Comparison of ENCODE assay signal across 9 mouse cellular contexts in genomic region chr9:57565741-57566221, GRCm38 (mm10). TPM values are rescaled to one million over a fixed set of nuclear protein-coding genes. Genes with fewer than 3 reads are reported as not detected.
DNase-seq lines count a peak whose midpoint lies in the region; ATAC-seq and TF ChIP-seq lines count a peak whose summit lies in the region.
"Had no signal": no experiment of that assay in that cellular context is flagged by ENCODE, and none has a peak within 500 bp of the region (broad histone marks: within the 10 kb centered on the region; RNA-seq: fewer than 3 reads in every experiment).

No protein-coding gene starts in this region.

- no peak for TF ChIP-seq CTCF in cortical plate, adult 2 months (IDR thresholded peaks at IDR 0.05; ENCODE audit: extremely low read depth, insufficient read depth, low read length)
- no peak for TF ChIP-seq CTCF in heart, postnatal 0 days (IDR thresholded peaks at IDR 0.05; ENCODE audit: low read depth)

- H3K27me3 ChIP-seq in heart, postnatal 0 days (ENCODE audit: control insufficient read depth, insufficient read depth, low read length), result no peaks in the 10 kb centered on the region
- H3K27me3 ChIP-seq: liver, embryonic 13.5 days had no signal

- peaks cover 18% of the 10 kb centered on the region for H3K36me3 ChIP-seq in heart, postnatal 0 days (replicated peaks; ENCODE audit: control insufficient read depth, insufficient read depth, low read length)

- peak overlapping the region; percentile 30; the same call in 1 of the 2 replicates for H3K4me2 ChIP-seq in heart, postnatal 0 days (ENCODE audit: low read depth, low read length)
- H3K4me2 ChIP-seq: liver, embryonic 13.5 days had no signal

- 25% methylated on average over 10 of the region's 10 CpGs for WGBS in heart, postnatal 0 days

- no peak for TF ChIP-seq POLR2A in cortical plate, adult 2 months (IDR thresholded peaks at IDR 0.05; ENCODE audit: extremely low read depth, insufficient read depth, low read length)

- no peak overlapping the region for H3K9ac ChIP-seq in heart, postnatal 0 days (replicated peaks; ENCODE audit: low read depth, low read length)
- H3K9ac ChIP-seq: liver, embryonic 13.5 days had no signal

- no peak overlapping the region for H3K4me3 ChIP-seq in cortical plate, adult 2 months (ENCODE audit: insufficient read depth, low read length)
- H3K4me3 ChIP-seq in heart, postnatal 0 days (ENCODE audit: low read depth, low read length), result no peak overlapping the region
- H3K4me3 ChIP-seq: liver, embryonic 13.5 days had no signal

- TF ChIP-seq EP300 in heart, postnatal 0 days (IDR thresholded peaks at IDR 0.05; ENCODE audit: low read depth), result no peak

- ATAC-seq in heart, postnatal 0 days (ENCODE audit: insufficient read depth, low read depth), result no peak

- no peaks in the 10 kb centered on the region for H3K9me3 ChIP-seq in heart, postnatal 0 days (replicated peaks; ENCODE audit: control insufficient read depth, low read length)
- H3K9me3 ChIP-seq: liver, embryonic 13.5 days had no signal

- H3K4me1 ChIP-seq in cortical plate, adult 2 months (ENCODE audit: control insufficient read depth, insufficient read depth, low read length), result peaks cover 15% of the 10 kb centered on the region
- H3K4me1 ChIP-seq in heart, postnatal 0 days (ENCODE audit: control insufficient read depth, insufficient read depth), result peaks cover 38% of the 10 kb centered on the region

- DNase-seq in cerebellum, adult 9-10 months, result peak; percentile 31
- DNase-seq in cerebellum, adult 18-20 months, result no peak
- peak; percentile 30 for DNase-seq in heart, postnatal 0 days (ENCODE audit: low spot score)
- peak; percentile 66 to 73 for DNase-seq in layer of hippocampus, postnatal 10 days (ENCODE audit: low spot score in 2 of 2)
- peak; percentile 43 for DNase-seq in mesoderm, embryonic 11.5 days (ENCODE audit: low read depth, low spot score)
- peak; percentile 69 for DNase-seq in testis, postnatal 10 days (ENCODE audit: low spot score)
- no peak for DNase-seq in T-cell, adult 2 months (ENCODE audit: low spot score)
- DNase-seq: liver, embryonic 13.5 days had no signal

- peak overlapping the region; percentile 48; the same call in 1 of the 2 replicates for H3K27ac ChIP-seq in cortical plate, adult 2 months (ENCODE audit: insufficient read depth, low read length)
- H3K27ac ChIP-seq in heart, postnatal 0 days (ENCODE audit: low read depth), result peak overlapping the region; percentile 36
- H3K27ac ChIP-seq: liver, embryonic 13.5 days had no signal

RNA-seq across cellular contexts. Expression of gene Scamp2, which starts 5.0 kb away (rescaled TPM):
- polyA plus RNA-seq in cortical plate, adult 2 months (2012; rRNA removed), result 41.7 and 45.2 TPM in 2 replicates
- 42.1 and 91.7 TPM in 2 replicates for total RNA-seq in heart, postnatal 0 days (2014; rRNA removed; ENCODE audit: low replicate concordance)
- polyA plus RNA-seq in heart, postnatal 0 days (2015; fragmentation: Nextera tagmentation; extraction: Ambion mirVana), result 45.9 and 46.5 TPM in 2 replicates
- total RNA-seq in layer of hippocampus, postnatal 10 days (2021), result 10 to 100 TPM; 28.9 to 33.3 TPM

RNA-seq across cellular contexts. Expression of gene Mpi, which starts 13.2 kb away (rescaled TPM):
- polyA plus RNA-seq in cortical plate, adult 2 months (2012; rRNA removed), result 101 and 102 TPM in 2 replicates
- total RNA-seq in heart, postnatal 0 days (2014; rRNA removed; ENCODE audit: low replicate concordance), result 130 TPM in 2 replicates
- polyA plus RNA-seq in heart, postnatal 0 days (2015; fragmentation: Nextera tagmentation; extraction: Ambion mirVana), result 97.7 and 99.1 TPM in 2 replicates
- 10 to 100 TPM; 70.4 to 76.5 TPM for total RNA-seq in layer of hippocampus, postnatal 10 days (2021)

RNA-seq across cellular contexts. Expression of gene Ulk3, which starts 23.5 kb away (rescaled TPM):
- 54.5 and 59.9 TPM in 2 replicates for polyA plus RNA-seq in cortical plate, adult 2 months (2012; rRNA removed)
- 28.1 and 189 TPM in 2 replicates for total RNA-seq in heart, postnatal 0 days (2014; rRNA removed; ENCODE audit: low replicate concordance)
- polyA plus RNA-seq in heart, postnatal 0 days (2015; fragmentation: Nextera tagmentation; extraction: Ambion mirVana), result 6.6 and 8.0 TPM in 2 replicates
- 10 to 100 TPM; 26.3 to 27.0 TPM for total RNA-seq in layer of hippocampus, postnatal 10 days (2021)

RNA-seq across cellular contexts. Expression of gene Fam219b, which starts 28.5 kb away (rescaled TPM):
- polyA plus RNA-seq in cortical plate, adult 2 months (2012; rRNA removed), result 9.5 and 10.9 TPM in 2 replicates
- 4.5 and 9.2 TPM in 2 replicates for total RNA-seq in heart, postnatal 0 days (2014; rRNA removed; ENCODE audit: low replicate concordance)
- 8.0 and 8.8 TPM in 2 replicates for polyA plus RNA-seq in heart, postnatal 0 days (2015; fragmentation: Nextera tagmentation; extraction: Ambion mirVana)
- total RNA-seq in layer of hippocampus, postnatal 10 days (2021), result 10 to 100 TPM; 24.6 to 28.8 TPM

RNA-seq across cellular contexts. Expression of gene Cplx3, which starts 40.3 kb away (rescaled TPM):
- polyA plus RNA-seq in cortical plate, adult 2 months (2012; rRNA removed), result 44.6 and 48.1 TPM in 2 replicates
- total RNA-seq in heart, postnatal 0 days (2014; rRNA removed; ENCODE audit: low replicate concordance), result not detected in 2 replicates
- polyA plus RNA-seq in heart, postnatal 0 days (2015; fragmentation: Nextera tagmentation; extraction: Ambion mirVana), result 0.07 TPM in 1 of 2 replicates, not detected in the other
- 1 to 10 TPM; 1.9 to 2.6 TPM for total RNA-seq in layer of hippocampus, postnatal 10 days (2021)
- polyA plus RNA-seq: liver, embryonic 13.5 days had no signal

Comparison
In these comparisons a context has a peak if more than half of its experiments do, and no peak if none do; other contexts are left out.
1. DNase-seq: peak in cerebellum, adult 9-10 months (single experiment), heart, postnatal 0 days (single experiment), layer of hippocampus, postnatal 10 days (2 of 2), mesoderm, embryonic 11.5 days (single experiment) and testis, postnatal 10 days (single experiment); none in cerebellum, adult 18-20 months (0 of 2) and T-cell, adult 2 months (single experiment).